Mouse (Mus musculus) E14TG2a.4 (cell line): ENCODE data around the gene Ephb4.

ENCODE experiments used
- CTCF ChIP-seq: conservative IDR thresholded peaks from 2 replicates; pipeline ENCODE4 v1.5.1; 2014; ENCODE audit warnings: low read length
- NANOG ChIP-seq: IDR thresholded peaks from 2 replicates; pipeline ENCODE4 v1.6.1; 2014; ENCODE audit warnings: borderline replicate concordance, low read length, mixed read lengths
- POU5F1 ChIP-seq: IDR thresholded peaks from 2 replicates; pipeline ENCODE4 v1.6.1; 2014; ENCODE audit warnings: low read length, borderline replicate concordance

GRCm38 (mm10) chr5:137345821-137346220, 4.1 kb upstream of the Ephb4 start:
- TF ChIP-seq CTCF, result no peak
- TF ChIP-seq NANOG, result no peak
- TF ChIP-seq POU5F1, result no peak
